Comparison of ENCODE assay signal across 14 mouse cellular contexts in the genomic region with DNA sequence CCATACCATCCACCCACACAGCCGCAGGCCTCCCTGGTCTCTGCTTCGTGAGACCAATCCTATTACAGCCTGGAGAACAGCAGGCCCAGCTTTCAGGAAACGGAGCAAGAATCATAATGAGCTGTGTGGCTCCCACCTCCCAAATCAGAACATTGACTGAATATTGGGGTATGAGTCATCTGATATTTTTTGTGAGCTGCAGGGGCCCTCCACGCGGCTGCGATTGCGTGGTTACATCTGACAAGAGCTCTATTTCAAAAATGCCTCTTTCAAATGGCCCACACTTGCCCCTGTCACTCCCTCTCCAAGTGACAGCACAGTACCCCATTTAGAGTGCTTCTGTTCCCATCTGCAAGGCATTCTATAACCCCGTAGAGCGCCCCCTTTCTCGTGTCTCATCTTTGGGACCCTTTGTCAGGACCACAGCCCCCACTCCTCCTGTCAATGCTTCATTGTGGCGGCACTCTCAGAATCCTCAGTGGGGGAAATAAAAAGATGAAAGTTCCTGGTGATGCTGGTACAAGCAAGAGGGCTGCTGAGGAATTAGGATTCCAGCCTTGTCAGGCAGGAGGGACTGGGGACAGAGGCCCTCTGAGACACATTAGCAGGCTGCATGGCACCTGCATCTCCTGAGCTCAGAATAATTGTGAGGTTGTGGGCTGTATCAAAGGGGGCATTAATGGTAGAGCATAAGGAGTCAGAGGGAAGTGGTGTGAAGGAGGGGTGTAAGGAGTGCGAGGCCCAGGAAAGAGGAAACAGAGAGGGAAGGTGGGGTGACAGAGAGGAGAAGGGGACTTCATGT.
DNase-seq lines count a peak whose midpoint lies in the region; ATAC-seq lines count a peak whose summit lies in the region.
"Had no signal": no experiment of that assay in that cellular context is flagged by ENCODE, and none has a peak within 500 bp of the region (broad histone marks: within the 10 kb centered on the region; RNA-seq: fewer than 3 reads in every experiment).

No protein-coding gene starts in this region.

- H3K27ac ChIP-seq in forebrain, embryonic 15.5 days (replicated peaks): 0 out of 2 replicates have a peak overlapping the region, but pooled peaks have one; percentile 19
- H3K27ac ChIP-seq in midbrain, embryonic 15.5 days: peak overlapping the region; percentile 51
- H3K27ac ChIP-seq: kidney, postnatal 0 days; liver, embryonic 13.5 days had no signal

- H3K4me3 ChIP-seq in forebrain, embryonic 15.5 days: no peak overlapping the region
- H3K4me3 ChIP-seq in midbrain, embryonic 15.5 days: no peak overlapping the region
- H3K4me3 ChIP-seq: liver, embryonic 13.5 days; megakaryocyte, embryonic 14.5 days had no signal

- H3K36me3 ChIP-seq in forebrain, embryonic 15.5 days: peaks cover 4% of the 10 kb centered on the region
- H3K36me3 ChIP-seq in midbrain, embryonic 15.5 days (replicated peaks): no peaks in the 10 kb centered on the region
- H3K36me3 ChIP-seq: liver, embryonic 13.5 days had no signal

- no peak overlapping the region for H3K4me2 ChIP-seq in forebrain, embryonic 15.5 days (replicated peaks)
- no peak overlapping the region for H3K4me2 ChIP-seq in midbrain, embryonic 15.5 days
- H3K4me2 ChIP-seq: liver, embryonic 13.5 days had no signal

- peak; percentile 45 for ATAC-seq in forebrain, embryonic 15.5 days (replicated peaks)
- peak; percentile 76 for ATAC-seq in midbrain, embryonic 15.5 days (replicated peaks)

- 49% methylated on average over 12 of the region's 12 CpGs for WGBS in forebrain, embryonic 15.5 days
- 36% methylated on average over 12 of the region's 12 CpGs for WGBS in midbrain, embryonic 15.5 days

- no peaks in the 10 kb centered on the region for H3K9me3 ChIP-seq in forebrain, embryonic 15.5 days
- H3K9me3 ChIP-seq in midbrain, embryonic 15.5 days: no peaks in the 10 kb centered on the region
- H3K9me3 ChIP-seq: liver, embryonic 13.5 days had no signal

- no peaks in the 10 kb centered on the region for H3K27me3 ChIP-seq in forebrain, embryonic 15.5 days
- H3K27me3 ChIP-seq in midbrain, embryonic 15.5 days (replicated peaks): no peaks in the 10 kb centered on the region
- H3K27me3 ChIP-seq: CH12.LX; liver, embryonic 13.5 days; megakaryocyte, embryonic 14.5 days had no signal

- peak; percentile 76 for DNase-seq in brain, adult 2 months (ENCODE audit: low read depth, low spot score)
- peak; percentile 66 to 72 for DNase-seq in layer of hippocampus, adult 8-10 months (ENCODE audit: low spot score in 2 of 2)
- DNase-seq in heart, postnatal 10 days: no peak
- DNase-seq in thymus, adult 18-20 months: no peak
- no peak for DNase-seq in cerebellum, adult 9-11 months
- DNase-seq in kidney, adult 8-10 months: no peak
- DNase-seq: gastrocnemius, postnatal 14 days; liver, embryonic 13.5 days; thymus, adult 2 months had no signal

- intact Hi-C loops in heart, postnatal 10 days (cut with DNase I): no loop called here

- no peak overlapping the region for H3K9ac ChIP-seq in forebrain, embryonic 15.5 days (replicated peaks)
- no peak overlapping the region for H3K9ac ChIP-seq in midbrain, embryonic 15.5 days
- H3K9ac ChIP-seq: liver, embryonic 13.5 days had no signal

- H3K4me1 ChIP-seq in forebrain, embryonic 15.5 days: peaks cover 19% of the 10 kb centered on the region
- peaks cover 34% of the 10 kb centered on the region for H3K4me1 ChIP-seq in midbrain, embryonic 15.5 days
- H3K4me1 ChIP-seq: liver, embryonic 13.5 days; megakaryocyte, embryonic 14.5 days had no signal

Comparison
In these comparisons a context has a peak if more than half of its experiments do, and no peak if none do; other contexts are left out.
1. DNase-seq: peak in brain, adult 2 months (single experiment) and layer of hippocampus, adult 8-10 months (2 of 2); none in heart, postnatal 10 days (0 of 2), thymus, adult 18-20 months (0 of 2), cerebellum, adult 9-11 months (single experiment) and kidney, adult 8-10 months (0 of 2).